Mouse (Mus musculus): ENCODE results near the gene Cidec. TPM values are rescaled to one million over a fixed set of nuclear protein-coding genes. Genes with fewer than 3 reads are reported as not detected.
A peak's percentile ranks its signal among the peaks of the same experiment; 100 is the strongest.

The Cidec gene
- polyA plus RNA-seq, 1 experiment from 2014 or later, result not detected

GRCm38 (mm10) chr6:113469432-113469831 is 33.9 kb upstream of the Cidec start:
- peak overlapping the region; percentile 72 for H3K4me2 ChIP-seq

GRCm38 (mm10) chr6:113469021-113469420 is 33.5 kb upstream of the Cidec start:
- ATAC-seq (replicated peaks), result peak; percentile 79; the same call in 1 of the 2 replicates
- H3K4me3 ChIP-seq, result peak overlapping the region; percentile 40
- peaks cover 12% of the 10 kb centered on the region for H3K4me1 ChIP-seq
- no peak overlapping the region for H3K27ac ChIP-seq
- WGBS, result 9% methylated on average over 9 of the region's 9 CpGs
- H3K36me3 ChIP-seq (replicated peaks), result no peaks in the 10 kb centered on the region
- H3K9ac ChIP-seq, result 0 out of 2 replicates have a peak overlapping the region, but pooled peaks have one; percentile 32
- peaks cover 24% of the 10 kb centered on the region for H3K27me3 ChIP-seq (replicated peaks)
- no peaks in the 10 kb centered on the region for H3K9me3 ChIP-seq
- peak overlapping the region; percentile 72 for H3K4me2 ChIP-seq

More at GRCm38 (mm10) chr6:113469432-113469831, 33.9 kb upstream of the Cidec start:
- H3K36me3 ChIP-seq (replicated peaks), result no peaks in the 10 kb centered on the region
- H3K27ac ChIP-seq, result no peak overlapping the region
- H3K27me3 ChIP-seq (replicated peaks), result peaks cover 24% of the 10 kb centered on the region
- WGBS, result 1% methylated on average over 31 of the region's 31 CpGs
- peaks cover 12% of the 10 kb centered on the region for H3K4me1 ChIP-seq
- peak overlapping the region; percentile 40 for H3K4me3 ChIP-seq
- peak overlapping the region; percentile 32; the same call in 1 of the 2 replicates for H3K9ac ChIP-seq
- H3K9me3 ChIP-seq, result no peaks in the 10 kb centered on the region
- ATAC-seq (replicated peaks), result peak; percentile 70

- Histone ChIP-seq H3K4me1 (peaks cover 12% of the 10 kb centered on the region), H3K4me3 (no peak overlapping the region), H3K27ac (no peak overlapping the region), H3K9ac (no peak overlapping the region), H3K9me3 (no peaks in the 10 kb centered on the region), H3K27me3 (replicated peaks) (peaks cover 24% of the 10 kb centered on the region), H3K4me2 (no peak overlapping the region), H3K36me3 (replicated peaks) (no peaks in the 10 kb centered on the region)
- no peak; the same call in 1 of the 2 replicates for ATAC-seq (replicated peaks)
- 72% methylated on average over 3 of the region's 3 CpGs for WGBS
Observed at GRCm38 (mm10) chr6:113468512-113468911, 33.0 kb upstream of the Cidec start.

- H3K4me3 ChIP-seq, result no peak overlapping the region
- H3K9me3 ChIP-seq, result no peaks in the 10 kb centered on the region
- 46% methylated on average over 5 of the region's 5 CpGs for WGBS
- peaks cover 12% of the 10 kb centered on the region for H3K4me1 ChIP-seq
- H3K27ac ChIP-seq, result no peak overlapping the region
- H3K36me3 ChIP-seq (replicated peaks), result no peaks in the 10 kb centered on the region
- no peak overlapping the region for H3K9ac ChIP-seq
- H3K27me3 ChIP-seq (replicated peaks), result peaks cover 13% of the 10 kb centered on the region
- no peak overlapping the region for H3K4me2 ChIP-seq
- no peak for ATAC-seq (replicated peaks)
Observed at GRCm38 (mm10) chr6:113465602-113466001, 30.0 kb upstream of the Cidec start.

GRCm38 (mm10) chr6:113464040-113464439 is 28.5 kb upstream of the Cidec start:
- Histone ChIP-seq H3K27ac (no peak overlapping the region), H3K9me3 (no peaks in the 10 kb centered on the region), H3K4me2 (no peak overlapping the region), H3K4me3 (no peak overlapping the region), H3K27me3 (replicated peaks) (no peaks in the 10 kb centered on the region), H3K9ac (no peak overlapping the region), H3K36me3 (replicated peaks) (no peaks in the 10 kb centered on the region), H3K4me1 (peaks cover 2% of the 10 kb centered on the region)
- no peak for ATAC-seq (replicated peaks)
- WGBS, result 73% methylated on average over 7 of the region's 7 CpGs

GRCm38 (mm10) chr6:113458635-113459034 is 23.1 kb upstream of the Cidec start:
- Histone ChIP-seq H3K4me3 (no peak overlapping the region), H3K4me2 (no peak overlapping the region), H3K27ac (no peak overlapping the region), H3K27me3 (replicated peaks) (no peaks in the 10 kb centered on the region), H3K36me3 (replicated peaks) (no peaks in the 10 kb centered on the region), H3K9me3 (no peaks in the 10 kb centered on the region), H3K9ac (no peak overlapping the region), H3K4me1 (no peaks in the 10 kb centered on the region)
- 68% methylated on average over 10 of the region's 10 CpGs for WGBS
- no peak for ATAC-seq (replicated peaks)

- 82% methylated on average over 10 of the region's 10 CpGs for WGBS
- H3K9me3 ChIP-seq, result no peaks in the 10 kb centered on the region
- no peak within 1 kb of the TSS for H3K27ac ChIP-seq
- no peak within 1 kb of the TSS for H3K4me2 ChIP-seq
- no peaks in the 10 kb centered on the region for H3K4me1 ChIP-seq
- no peak within 1 kb of the TSS for H3K9ac ChIP-seq
- no peak for ATAC-seq (replicated peaks)
- H3K27me3 ChIP-seq (replicated peaks), result no peaks in the 10 kb centered on the region
- no peak within 1 kb of the TSS for H3K4me3 ChIP-seq
- no peaks in the 10 kb centered on the region for H3K36me3 ChIP-seq (replicated peaks)
Observed at GRCm38 (mm10) chr6:113457952-113458534, 22.5 kb upstream of the Cidec start, which contains the start of gene Il17re. Il17re (plus strand) TSS chr6:113458484.

- no peaks in the 10 kb centered on the region for H3K36me3 ChIP-seq (replicated peaks)
- no peaks in the 10 kb centered on the region for H3K27me3 ChIP-seq (replicated peaks)
- H3K9ac ChIP-seq, result no peak overlapping the region
- WGBS, result 67% methylated on average over 5 of the region's 5 CpGs
- no peaks in the 10 kb centered on the region for H3K4me1 ChIP-seq
- H3K4me3 ChIP-seq, result no peak overlapping the region
- H3K9me3 ChIP-seq, result no peaks in the 10 kb centered on the region
- H3K4me2 ChIP-seq, result no peak overlapping the region
- H3K27ac ChIP-seq, result no peak overlapping the region
- no peak for ATAC-seq (replicated peaks)
Observed at GRCm38 (mm10) chr6:113455007-113455406, 19.4 kb upstream of the Cidec start.

GRCm38 (mm10) chr6:113451839-113452238 is 16.3 kb upstream of the Cidec start:
- Histone ChIP-seq H3K4me3 (no peak overlapping the region), H3K27me3 (replicated peaks) (no peaks in the 10 kb centered on the region), H3K27ac (no peak overlapping the region), H3K4me2 (no peak overlapping the region), H3K9me3 (no peaks in the 10 kb centered on the region), H3K36me3 (replicated peaks) (peaks cover 20% of the 10 kb centered on the region), H3K9ac (no peak overlapping the region), H3K4me1 (no peaks in the 10 kb centered on the region)
- no peak for ATAC-seq (replicated peaks)
- 78% methylated on average over 2 of the region's 2 CpGs for WGBS

- no peaks in the 10 kb centered on the region for H3K27me3 ChIP-seq (replicated peaks)
- ATAC-seq (replicated peaks), result no peak
- no peak overlapping the region for H3K9ac ChIP-seq
- H3K4me1 ChIP-seq, result peaks cover 13% of the 10 kb centered on the region
- H3K9me3 ChIP-seq, result no peaks in the 10 kb centered on the region
- H3K4me3 ChIP-seq, result no peak overlapping the region
- no peak overlapping the region for H3K4me2 ChIP-seq
- no peak overlapping the region for H3K27ac ChIP-seq
- WGBS, result 96% methylated on average over 4 of the region's 4 CpGs
- peaks cover 21% of the 10 kb centered on the region for H3K36me3 ChIP-seq (replicated peaks)
Observed at GRCm38 (mm10) chr6:113447639-113448038, 12.1 kb upstream of the Cidec start.

- no peak overlapping the region for H3K4me2 ChIP-seq
- H3K27me3 ChIP-seq (replicated peaks), result no peaks in the 10 kb centered on the region
- no peak overlapping the region for H3K9ac ChIP-seq
- H3K36me3 ChIP-seq (replicated peaks), result peaks cover 21% of the 10 kb centered on the region
- H3K4me1 ChIP-seq, result peaks cover 18% of the 10 kb centered on the region
- no peak overlapping the region for H3K4me3 ChIP-seq
- no peak overlapping the region for H3K27ac ChIP-seq
- H3K9me3 ChIP-seq, result no peaks in the 10 kb centered on the region
- 88% methylated on average over 8 of the region's 8 CpGs for WGBS
- ATAC-seq (replicated peaks), result no peak
Observed at GRCm38 (mm10) chr6:113444207-113444965, 8.8 kb upstream of the Cidec start.

GRCm38 (mm10) chr6:113443091-113443490 is 7.5 kb upstream of the Cidec start:
- WGBS, result 49% methylated on average over 12 of the region's 12 CpGs
- H3K9ac ChIP-seq, result peak overlapping the region; percentile 97
- no peaks in the 10 kb centered on the region for H3K9me3 ChIP-seq
- peak overlapping the region; percentile 100 for H3K4me3 ChIP-seq
- peak overlapping the region; percentile 83 for H3K4me2 ChIP-seq
- no peaks in the 10 kb centered on the region for H3K27me3 ChIP-seq (replicated peaks)
- peak overlapping the region; percentile 85; the same call in 1 of the 2 replicates for H3K27ac ChIP-seq
- H3K36me3 ChIP-seq (replicated peaks), result peaks cover 13% of the 10 kb centered on the region
- ATAC-seq (replicated peaks), result no peak
- H3K4me1 ChIP-seq, result peaks cover 18% of the 10 kb centered on the region

All from midbrain, embryonic 15.5 days (tissue).